Mouse (Mus musculus): Measurements from ENCODE around the gene Tfap2c. TPM values are rescaled to one million over a fixed set of nuclear protein-coding genes. Genes with fewer than 3 reads are reported as not detected.

Tfap2c gene
- total RNA-seq, 2 experiments from 2014 or later = not detected

GRCm38 (mm10) chr2:172558674-172559468, 9.5 kb downstream of the Tfap2c start:
- no peak overlapping the region for H3K27ac ChIP-seq
- DNase-seq = no peak
- H3K4me3 ChIP-seq = no peak overlapping the region
- intact Hi-C loops (cut with DNase I) = loop anchor here (10.0 kb wide), 1 partner anchor 216 kb away; no protein-coding TSS in a partner anchor
- no peak for TF ChIP-seq CTCF (IDR thresholded peaks at IDR 0.05)

- intact Hi-C loops (cut with DNase I) = no loop called here
- TF ChIP-seq CTCF (IDR thresholded peaks at IDR 0.05) = no peak
- Histone ChIP-seq H3K4me3 (no peak overlapping the region), H3K27ac (no peak overlapping the region)
- DNase-seq = no peak
Measured at GRCm38 (mm10) chr2:172561016-172561415, 11.6 kb downstream of the Tfap2c start.

GRCm38 (mm10) chr2:172567835-172568234, 18.4 kb downstream of the Tfap2c start:
- no peak for TF ChIP-seq CTCF (IDR thresholded peaks at IDR 0.05)
- DNase-seq = no peak
- intact Hi-C loops (cut with DNase I) = no loop called here
- Histone ChIP-seq H3K4me3 (no peak overlapping the region), H3K27ac (no peak overlapping the region)

GRCm38 (mm10) chr2:172568466-172568865, 19.1 kb downstream of the Tfap2c start:
- no peak for TF ChIP-seq CTCF (IDR thresholded peaks at IDR 0.05)
- no peak for DNase-seq
- Histone ChIP-seq H3K27ac (no peak overlapping the region), H3K4me3 (no peak overlapping the region)
- intact Hi-C loops (cut with DNase I) = no loop called here

- no peak for TF ChIP-seq CTCF (IDR thresholded peaks at IDR 0.05)
- intact Hi-C loops (cut with DNase I) = no loop called here
- H3K4me3 ChIP-seq = no peak overlapping the region
- no peak overlapping the region for H3K27ac ChIP-seq
- no peak for DNase-seq
Measured at GRCm38 (mm10) chr2:172577196-172577766, 27.9 kb downstream of the Tfap2c start.

- no peak for TF ChIP-seq CTCF (IDR thresholded peaks at IDR 0.05)
- H3K4me3 ChIP-seq = no peak overlapping the region
- DNase-seq = peak; percentile 54
- intact Hi-C loops (cut with DNase I) = no loop called here
- no peak overlapping the region for H3K27ac ChIP-seq
Measured at GRCm38 (mm10) chr2:172579221-172579620, 29.8 kb downstream of the Tfap2c start.

- Histone ChIP-seq H3K27ac (no peak overlapping the region), H3K4me3 (no peak overlapping the region)
- no peak for TF ChIP-seq CTCF (IDR thresholded peaks at IDR 0.05)
- intact Hi-C loops (cut with DNase I) = no loop called here
- DNase-seq = peak; percentile 15
Measured at GRCm38 (mm10) chr2:172580536-172581265, 31.3 kb downstream of the Tfap2c start.

- no peak for TF ChIP-seq CTCF (IDR thresholded peaks at IDR 0.05)
- Histone ChIP-seq H3K4me3 (no peak overlapping the region), H3K27ac (no peak overlapping the region)
- no peak for DNase-seq
- intact Hi-C loops (cut with DNase I) = no loop called here
Measured at GRCm38 (mm10) chr2:172583312-172583711, 33.9 kb downstream of the Tfap2c start.

GRCm38 (mm10) chr2:172585329-172585728, 35.9 kb downstream of the Tfap2c start:
- intact Hi-C loops (cut with DNase I) = no loop called here
- Histone ChIP-seq H3K27ac (no peak overlapping the region), H3K4me3 (no peak overlapping the region)
- TF ChIP-seq CTCF (IDR thresholded peaks at IDR 0.05) = no peak
- DNase-seq = no peak

GRCm38 (mm10) chr2:172589048-172589447, 39.7 kb downstream of the Tfap2c start:
- H3K27ac ChIP-seq = no peak overlapping the region
- TF ChIP-seq CTCF (IDR thresholded peaks at IDR 0.05) = no peak
- intact Hi-C loops (cut with DNase I) = no loop called here
- H3K4me3 ChIP-seq = no peak overlapping the region
- no peak for DNase-seq

GRCm38 (mm10) chr2:172590839-172591238, 41.4 kb downstream of the Tfap2c start:
- H3K4me3 ChIP-seq = no peak overlapping the region
- no peak for TF ChIP-seq CTCF (IDR thresholded peaks at IDR 0.05)
- intact Hi-C loops (cut with DNase I) = no loop called here
- no peak for DNase-seq
- no peak overlapping the region for H3K27ac ChIP-seq

GRCm38 (mm10) chr2:172594326-172594725, 44.9 kb downstream of the Tfap2c start:
- intact Hi-C loops (cut with DNase I) = no loop called here
- DNase-seq = no peak
- Histone ChIP-seq H3K27ac (no peak overlapping the region), H3K4me3 (no peak overlapping the region)
- TF ChIP-seq CTCF (IDR thresholded peaks at IDR 0.05) = no peak

GRCm38 (mm10) chr2:172597056-172597455, 47.7 kb downstream of the Tfap2c start:
- intact Hi-C loops (cut with DNase I) = no loop called here
- H3K27ac ChIP-seq = no peak overlapping the region
- DNase-seq = no peak
- no peak overlapping the region for H3K4me3 ChIP-seq
- TF ChIP-seq CTCF (IDR thresholded peaks at IDR 0.05) = no peak

Measured in gastrocnemius, adult 2 months (tissue).